Mouse (Mus musculus) bone marrow, adult 2 months (tissue): ENCODE measurements around the gene Rrp36. TPM values are rescaled to one million over a fixed set of nuclear protein-coding genes. Genes with fewer than 3 reads are reported as not detected.

Source experiments
- H3K27ac ChIP-seq: fragments of 200-500 bp; 2 replicates; pipeline ENCODE4 v1.5.1; 2012; ENCODE audit warnings: low read depth, mild to moderate bottlenecking, control low read depth, inconsistent platforms, low read length; ENCODE audit not compliant: control insufficient read depth, poor library complexity, insufficient read depth
- H3K4me1 ChIP-seq: fragments of 200-500 bp; 2 replicates; pipeline ENCODE4 v1.6.1; 2011; ENCODE audit warnings: low read length; ENCODE audit not compliant: control insufficient read depth, insufficient read depth
- H3K4me3 ChIP-seq: fragments of 200-500 bp; replicated peaks from 2 replicates; pipeline ENCODE3; 2011; ENCODE audit warnings: mild to moderate bottlenecking, low read depth, low read length, control low read depth; ENCODE audit not compliant: control insufficient read depth
- CTCF ChIP-seq: fragments of 200-500 bp; IDR thresholded peaks from 2 replicates; pipeline ENCODE4 v1.5.1; 2011; ENCODE audit warnings: low read length, control low read depth; ENCODE audit not compliant: control insufficient read depth, insufficient read depth
- POLR2A ChIP-seq: fragments of 200-500 bp; IDR thresholded peaks from 2 replicates; pipeline ENCODE4 v1.6.1; 2011; ENCODE audit warnings: low read depth, mild to moderate bottlenecking, control low read depth, low read length, borderline replicate concordance; ENCODE audit not compliant: control insufficient read depth
- WGBS: fragments of 180-500 bp; shearing (Covaris S2); methylation state at CpG from one replicate; pipeline ENCODE4 v1.1.7; 2018; 5-methylcytosine and 5-hydroxymethylcytosine counted together
- polyA plus RNA-seq: library from polyadenylated mRNA; stranded (reverse); fragments of >200 nt; gene quantifications from 2 replicates; pipeline ENCODE4 v1.2.4, GENCODE M21; 2011; ENCODE audit warnings: low replicate concordance; ENCODE audit not compliant: missing spikeins, insufficient read depth, insufficient read length

The Rrp36 gene
- polyA plus RNA-seq, 1 experiment: 23.3 TPM

DNA sequence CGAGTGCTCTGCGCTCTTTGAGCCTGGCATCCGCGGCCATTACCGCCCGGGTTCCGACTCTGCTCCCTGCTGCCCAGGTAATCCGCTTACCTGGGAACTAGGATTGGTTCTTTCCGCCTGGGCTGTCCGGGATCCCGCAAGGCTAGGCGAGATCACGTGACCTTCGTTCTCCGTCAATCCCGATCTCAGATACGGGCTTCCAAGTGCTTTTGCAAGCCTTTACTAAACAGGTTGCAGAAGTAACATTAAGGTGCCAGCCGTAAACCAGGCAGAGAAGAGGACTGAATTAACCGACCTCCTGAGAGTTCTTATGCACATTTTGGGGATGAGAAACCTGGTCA lies 27.9 kb downstream of the Rrp36 start:
- WGBS: under 1% methylated on average over 19 of the region's 19 CpGs
- peak overlapping the region; percentile 85 for H3K27ac ChIP-seq
- peaks cover 3% of the 10 kb centered on the region; the same call in 1 of the 2 replicates for H3K4me1 ChIP-seq
- peak overlapping the region; percentile 99 for H3K4me3 ChIP-seq
- no peak for TF ChIP-seq POLR2A
- no peak for TF ChIP-seq CTCF

- no peak for TF ChIP-seq CTCF
- TF ChIP-seq POLR2A: peak; percentile 87; the same call in 1 of the 2 replicates
- WGBS: under 1% methylated on average over 53 of the region's 53 CpGs
- H3K4me1 ChIP-seq: peaks cover 2% of the 10 kb centered on the region; the same call in 1 of the 2 replicates
- peak within 1 kb of the TSS; percentile 85 for H3K27ac ChIP-seq
- H3K4me3 ChIP-seq: peak within 1 kb of the TSS; percentile 99
Measured at GRCm38 (mm10) chr17:46645561-46646321, 28.4 kb downstream of the Rrp36 start, which contains the start of the genes Klc4 and Mrpl2. TSS of gene Klc4 (minus strand) at chr17:46646022. TSS of gene Mrpl2 (plus strand) at chr17:46646229.

DNA sequence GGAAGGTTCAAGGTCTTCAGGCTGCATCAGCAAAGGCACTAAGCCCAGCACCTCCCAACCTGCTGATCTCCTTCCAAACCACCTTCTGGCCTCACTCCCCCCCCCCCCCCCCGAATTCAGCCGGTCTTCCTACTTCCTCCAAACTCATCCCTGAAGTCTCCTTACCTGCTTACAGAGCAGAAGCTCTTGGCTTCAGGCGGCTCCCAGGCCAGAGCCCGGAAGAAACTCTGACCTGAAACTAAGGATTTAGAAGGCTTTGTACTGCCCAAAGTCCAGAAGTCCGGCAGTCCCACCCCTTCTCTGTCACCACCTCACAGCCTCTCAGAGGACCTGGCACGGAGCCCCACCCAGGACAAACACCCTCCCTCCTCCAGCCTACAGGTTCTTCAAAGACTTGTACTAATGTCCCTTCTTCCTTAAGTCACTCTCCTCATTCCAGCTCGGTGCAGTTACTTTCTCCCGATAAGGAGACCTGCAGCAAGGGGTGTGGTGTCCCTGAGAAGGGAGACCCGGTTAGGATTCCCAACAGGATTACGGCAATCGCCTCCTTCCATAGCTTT lies 29.2 kb downstream of the Rrp36 start:
- no peaks in the 10 kb centered on the region; the same call in 1 of the 2 replicates for H3K4me1 ChIP-seq
- 10% methylated on average over 11 of the region's 11 CpGs for WGBS
- peak overlapping the region; percentile 85 for H3K27ac ChIP-seq
- TF ChIP-seq CTCF (no peak), POLR2A (no peak)
- H3K4me3 ChIP-seq: peak overlapping the region; percentile 99

GRCm38 (mm10) chr17:46644152-46644805 lies 29.9 kb downstream of the Rrp36 start:
- Histone ChIP-seq H3K27ac (no peak overlapping the region), H3K4me1 (no peaks in the 10 kb centered on the region), H3K4me3 (no peak overlapping the region)
- WGBS: 87% methylated on average over 12 of the region's 12 CpGs
- TF ChIP-seq CTCF (no peak), POLR2A (no peak)

DNA sequence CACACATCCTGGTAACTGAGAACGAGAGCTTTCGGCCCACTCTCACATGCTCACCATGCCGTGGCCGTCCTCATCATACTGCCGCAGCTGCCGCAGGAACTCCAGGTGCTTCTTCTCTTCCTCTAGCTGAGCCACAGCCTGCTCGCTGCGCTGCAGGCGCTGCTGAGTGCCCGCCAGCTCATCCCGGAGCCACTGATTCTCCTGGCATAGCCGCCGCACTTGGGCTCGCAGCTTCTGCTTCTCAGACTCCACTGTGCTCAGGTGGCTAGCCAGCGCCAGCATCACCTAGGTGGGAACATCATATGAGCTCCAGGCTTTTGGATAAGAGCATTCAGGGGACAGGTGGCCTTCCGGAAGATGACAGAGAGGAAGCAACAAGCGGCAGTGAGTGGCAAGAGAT lies 32.1 kb downstream of the Rrp36 start:
- H3K27ac ChIP-seq: no peak overlapping the region
- TF ChIP-seq CTCF: no peak
- no peak for TF ChIP-seq POLR2A
- H3K4me3 ChIP-seq: no peak overlapping the region
- 87% methylated on average over 17 of the region's 17 CpGs for WGBS
- no peaks in the 10 kb centered on the region; the same call in 1 of the 2 replicates for H3K4me1 ChIP-seq

- Histone ChIP-seq H3K4me3 (no peak overlapping the region), H3K4me1 (no peaks in the 10 kb centered on the region; the same call in 1 of the 2 replicates), H3K27ac (no peak overlapping the region)
- WGBS: 44% methylated on average over 9 of the region's 9 CpGs
- TF ChIP-seq CTCF: no peak
- TF ChIP-seq POLR2A: no peak
Measured at GRCm38 (mm10) chr17:46639929-46640328, 34.2 kb downstream of the Rrp36 start.

GRCm38 (mm10) chr17:46636831-46637523 lies 37.2 kb downstream of the Rrp36 start:
- no peak overlapping the region for H3K27ac ChIP-seq
- no peaks in the 10 kb centered on the region; the same call in 1 of the 2 replicates for H3K4me1 ChIP-seq
- H3K4me3 ChIP-seq: peak overlapping the region; percentile 11
- WGBS: 2% methylated on average over 15 of the region's 15 CpGs
- TF ChIP-seq POLR2A (no peak), CTCF (peak; percentile 37; the same call in 1 of the 2 replicates)

DNA sequence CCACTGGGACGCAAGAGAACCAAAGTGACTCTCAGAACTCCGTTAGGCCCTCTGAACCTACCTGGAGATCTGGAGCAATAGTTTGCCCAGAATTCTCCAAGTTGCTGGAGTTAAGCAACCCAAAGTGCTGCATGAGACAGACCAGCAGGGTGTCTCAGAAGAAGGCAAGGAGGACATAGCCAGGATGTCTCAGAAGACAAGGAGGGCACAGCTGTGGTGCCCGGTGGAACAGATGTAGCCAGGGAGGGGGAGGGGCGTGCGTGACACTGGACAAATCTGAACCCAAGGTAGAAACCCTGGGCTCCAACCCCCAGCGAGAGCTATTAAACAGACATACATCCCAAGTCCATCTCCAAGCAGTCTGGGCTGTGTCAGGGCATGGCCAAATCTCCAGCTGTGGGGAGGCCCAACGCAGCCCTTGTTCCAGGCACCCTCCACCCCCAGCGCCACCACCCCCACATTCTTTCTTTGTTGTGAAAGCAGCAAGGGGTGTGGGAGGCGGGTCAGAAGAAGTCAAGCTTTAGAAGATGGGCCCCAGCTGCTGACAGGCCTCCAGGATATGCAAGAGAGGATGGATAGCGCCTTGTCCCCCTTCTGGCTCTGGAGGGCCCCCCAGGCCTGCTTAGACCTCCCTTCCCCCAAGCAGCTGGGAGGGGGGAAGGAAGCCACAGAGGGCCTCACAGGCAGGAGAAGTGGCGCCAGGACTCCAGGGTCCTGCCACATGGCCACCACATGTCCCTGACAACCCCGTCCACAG lies 44.3 kb downstream of the Rrp36 start:
- Histone ChIP-seq H3K4me3 (no peak overlapping the region), H3K27ac (no peak overlapping the region), H3K4me1 (no peaks in the 10 kb centered on the region; the same call in 1 of the 2 replicates)
- TF ChIP-seq CTCF (no peak), POLR2A (no peak)
- 20% methylated on average over 12 of the region's 12 CpGs for WGBS
